Mouse (Mus musculus) midbrain, embryonic 13.5 days (tissue): ENCODE data around the gene Fmo5. TPM values are rescaled to one million over a fixed set of nuclear protein-coding genes. Genes with fewer than 3 reads are reported as not detected.
A peak's percentile ranks its signal among the peaks of the same experiment; 100 is the strongest.

Source experiments
- ATAC-seq: fragments of 200-750 bp; cut with Nextera tagmentation; 2 replicates; pipeline ENCODE4 v1.8.0; 2017; ENCODE audit warnings: mild to moderate bottlenecking, moderate TSS enrichment, moderate library complexity
- H3K27ac ChIP-seq: fragments of 300-500 bp; sonication (generic); 2 replicates; pipeline ENCODE4 v1.5.1; 2015; ENCODE audit warnings: inconsistent platforms, mild to moderate bottlenecking, moderate library complexity
- H3K27me3 ChIP-seq: fragments of 300-500 bp; sonication (generic); 2 replicates; pipeline ENCODE4 v1.6.1; 2015; ENCODE audit warnings: mild to moderate bottlenecking, inconsistent platforms
- H3K36me3 ChIP-seq: fragments of 300-500 bp; sonication (generic); 2 replicates; pipeline ENCODE4 v1.6.1; 2015; ENCODE audit warnings: mild to moderate bottlenecking, inconsistent platforms
- H3K4me1 ChIP-seq: fragments of 300-500 bp; sonication (generic); replicated peaks from 2 replicates; pipeline ENCODE4 v1.6.1; 2015; ENCODE audit warnings: inconsistent platforms
- H3K4me2 ChIP-seq: fragments of 300-500 bp; sonication (generic); replicated peaks from 2 replicates; pipeline ENCODE4 v1.6.1; 2015; ENCODE audit warnings: moderate library complexity, mild to moderate bottlenecking, inconsistent platforms
- H3K4me3 ChIP-seq: fragments of 300-500 bp; sonication (generic); replicated peaks from 2 replicates; pipeline ENCODE4 v1.5.1; 2015; ENCODE audit warnings: mild to moderate bottlenecking, inconsistent platforms
- H3K9ac ChIP-seq: fragments of 300-500 bp; sonication (generic); replicated peaks from 2 replicates; pipeline ENCODE4 v1.6.1; 2015; ENCODE audit warnings: mild to moderate bottlenecking, inconsistent platforms
- H3K9me3 ChIP-seq: fragments of 300-500 bp; sonication (generic); 2 replicates; pipeline ENCODE4 v1.6.1; 2016; ENCODE audit warnings: mild to moderate bottlenecking, inconsistent platforms
- WGBS: fragments of 180-500 bp; shearing (Covaris S2); methylation state at CpG from one replicate; pipeline ENCODE4 v1.1.7; 2015; 5-methylcytosine and 5-hydroxymethylcytosine counted together
- polyA plus RNA-seq: library from polyadenylated mRNA; unstranded; fragments of >200 nt; fragmentation: Nextera tagmentation; extraction: Ambion mirVana; gene quantifications from 2 replicates; pipeline ENCODE4 v1.2.1, GENCODE M21; 2015

Gene Fmo5
- polyA plus RNA-seq, 1 experiment from 2014 or later, result 0.71 TPM

- H3K9me3 ChIP-seq, result no peaks in the 10 kb centered on the region
- no peak overlapping the region for H3K9ac ChIP-seq
- H3K27me3 ChIP-seq, result peaks cover 43% of the 10 kb centered on the region
- no peak overlapping the region for H3K27ac ChIP-seq
- no peak for ATAC-seq
- no peak overlapping the region for H3K4me3 ChIP-seq
- 6% methylated on average over 16 of the region's 16 CpGs for WGBS
- H3K36me3 ChIP-seq, result no peaks in the 10 kb centered on the region
- peak overlapping the region; percentile 22 for H3K4me2 ChIP-seq
- H3K4me1 ChIP-seq, result peaks cover 23% of the 10 kb centered on the region
Observed at GRCm38 (mm10) chr3:97683560-97684195, 55.1 kb downstream of the Fmo5 start.

- no peak overlapping the region for H3K4me2 ChIP-seq
- no peak overlapping the region for H3K4me3 ChIP-seq
- H3K9me3 ChIP-seq, result no peaks in the 10 kb centered on the region
- peaks cover 7% of the 10 kb centered on the region; the same call in 1 of the 2 replicates for H3K36me3 ChIP-seq
- 89% methylated on average over 4 of the region's 4 CpGs for WGBS
- no peak overlapping the region for H3K27ac ChIP-seq
- peaks cover 28% of the 10 kb centered on the region for H3K27me3 ChIP-seq
- no peak overlapping the region for H3K9ac ChIP-seq
- ATAC-seq, result no peak
- H3K4me1 ChIP-seq, result peaks cover 18% of the 10 kb centered on the region
Observed at GRCm38 (mm10) chr3:97686372-97687117, 57.9 kb downstream of the Fmo5 start.

DNA sequence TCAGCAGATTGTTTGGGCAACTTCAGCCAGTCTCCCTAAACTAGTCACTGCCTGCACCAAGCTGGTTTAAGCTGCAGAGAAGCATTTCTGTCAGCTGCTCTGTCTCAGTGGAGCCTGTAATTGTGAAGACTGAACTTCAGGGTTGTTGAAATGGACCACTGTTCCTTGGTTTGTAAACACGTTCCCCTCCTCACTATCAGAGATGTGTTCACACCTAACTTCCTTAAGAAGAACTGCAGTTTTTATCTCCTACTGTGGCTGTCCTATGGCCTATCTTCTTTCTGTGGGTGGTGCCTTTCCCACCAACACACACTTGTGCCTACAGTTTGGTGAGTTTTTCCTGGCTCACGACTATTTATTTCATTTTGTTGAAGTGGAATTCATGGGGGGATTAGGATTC lies 60.7 kb downstream of the Fmo5 start:
- ATAC-seq, result no peak
- Histone ChIP-seq H3K9ac (no peak overlapping the region), H3K27ac (no peak overlapping the region), H3K4me3 (no peak overlapping the region), H3K36me3 (peaks cover 15% of the 10 kb centered on the region), H3K27me3 (peaks cover 3% of the 10 kb centered on the region; the same call in 1 of the 2 replicates), H3K9me3 (no peaks in the 10 kb centered on the region), H3K4me1 (peaks cover 5% of the 10 kb centered on the region; the same call in 1 of the 2 replicates), H3K4me2 (no peak overlapping the region)
- 79% methylated on average over 2 of the region's 2 CpGs for WGBS

DNA sequence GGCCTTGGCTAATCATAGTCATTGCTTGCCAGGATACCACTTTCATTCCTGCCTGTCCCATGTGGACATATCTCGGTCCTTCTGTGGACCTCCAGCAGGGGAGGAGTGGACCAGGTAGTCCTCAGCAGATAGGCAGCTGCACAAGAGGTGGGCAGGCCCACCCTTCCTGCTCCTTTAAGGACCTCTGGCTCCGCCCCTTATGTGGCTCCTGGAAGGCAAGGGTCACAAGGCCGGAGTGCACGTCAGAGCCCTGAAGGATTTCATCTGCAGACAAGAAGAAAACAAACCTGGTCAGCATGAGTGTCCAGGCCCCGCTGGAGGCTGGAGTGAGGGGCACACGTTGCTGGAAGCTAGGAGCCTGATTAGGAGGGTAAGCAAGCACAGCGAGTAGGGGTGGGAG lies 62.0 kb downstream of the Fmo5 start:
- H3K4me3 ChIP-seq, result no peak overlapping the region
- no peaks in the 10 kb centered on the region for H3K9me3 ChIP-seq
- no peak overlapping the region for H3K4me2 ChIP-seq
- peaks cover 3% of the 10 kb centered on the region; the same call in 1 of the 2 replicates for H3K27me3 ChIP-seq
- H3K4me1 ChIP-seq, result peaks cover 5% of the 10 kb centered on the region; the same call in 1 of the 2 replicates
- H3K36me3 ChIP-seq, result peaks cover 20% of the 10 kb centered on the region
- ATAC-seq, result no peak
- no peak overlapping the region for H3K27ac ChIP-seq
- 61% methylated on average over 7 of the region's 7 CpGs for WGBS
- no peak overlapping the region for H3K9ac ChIP-seq

GRCm38 (mm10) chr3:97691443-97692017 lies 62.9 kb downstream of the Fmo5 start:
- Histone ChIP-seq H3K36me3 (peaks cover 20% of the 10 kb centered on the region), H3K4me1 (peaks cover 5% of the 10 kb centered on the region; the same call in 1 of the 2 replicates), H3K9ac (no peak overlapping the region), H3K9me3 (no peaks in the 10 kb centered on the region), H3K27ac (no peak overlapping the region), H3K4me3 (no peak overlapping the region), H3K4me2 (no peak overlapping the region), H3K27me3 (peaks cover 2% of the 10 kb centered on the region; the same call in 1 of the 2 replicates)
- ATAC-seq, result no peak
- 64% methylated on average over 12 of the region's 12 CpGs for WGBS

DNA sequence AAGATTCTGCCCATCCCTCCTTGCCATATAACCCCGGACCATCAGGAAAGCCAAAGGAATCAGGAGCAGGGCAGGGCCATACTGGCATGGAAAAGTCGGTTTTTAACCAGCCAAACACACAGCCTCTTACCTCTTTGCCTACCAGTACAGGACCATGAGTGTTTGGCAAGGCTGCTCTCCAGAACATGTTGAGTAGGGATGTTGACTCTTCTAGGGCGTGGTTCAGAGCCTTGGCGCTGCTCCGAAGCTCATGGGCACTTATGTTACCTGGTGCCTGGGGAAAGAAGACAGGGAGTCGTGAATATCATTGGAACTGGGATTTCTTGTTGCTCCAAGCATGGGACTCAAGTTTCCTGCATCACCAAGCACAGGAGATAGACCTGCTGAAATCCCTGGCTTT lies 65.2 kb downstream of the Fmo5 start:
- Histone ChIP-seq H3K9me3 (no peaks in the 10 kb centered on the region), H3K4me1 (peaks cover 5% of the 10 kb centered on the region; the same call in 1 of the 2 replicates), H3K4me3 (no peak overlapping the region), H3K27ac (no peak overlapping the region), H3K9ac (no peak overlapping the region), H3K36me3 (peaks cover 20% of the 10 kb centered on the region), H3K4me2 (no peak overlapping the region), H3K27me3 (no peaks in the 10 kb centered on the region)
- ATAC-seq, result no peak
- WGBS, result 90% methylated on average over 6 of the region's 6 CpGs

- H3K36me3 ChIP-seq, result peaks cover 16% of the 10 kb centered on the region; the same call in 1 of the 2 replicates
- no peak overlapping the region for H3K4me3 ChIP-seq
- 87% methylated on average over 9 of the region's 9 CpGs for WGBS
- H3K9me3 ChIP-seq, result no peaks in the 10 kb centered on the region
- no peak overlapping the region for H3K27ac ChIP-seq
- no peaks in the 10 kb centered on the region for H3K4me1 ChIP-seq
- H3K27me3 ChIP-seq, result no peaks in the 10 kb centered on the region
- no peak for ATAC-seq
- no peak overlapping the region for H3K4me2 ChIP-seq
- no peak overlapping the region for H3K9ac ChIP-seq
Observed at GRCm38 (mm10) chr3:97696866-97697265, 68.3 kb downstream of the Fmo5 start.

GRCm38 (mm10) chr3:97697291-97697690 lies 68.7 kb downstream of the Fmo5 start:
- H3K27me3 ChIP-seq, result no peaks in the 10 kb centered on the region
- H3K27ac ChIP-seq, result no peak overlapping the region
- ATAC-seq, result no peak
- no peaks in the 10 kb centered on the region for H3K4me1 ChIP-seq
- H3K4me3 ChIP-seq, result no peak overlapping the region
- WGBS, result 81% methylated on average over 9 of the region's 9 CpGs
- H3K36me3 ChIP-seq, result peaks cover 19% of the 10 kb centered on the region; the same call in 1 of the 2 replicates
- H3K9ac ChIP-seq, result no peak overlapping the region
- no peak overlapping the region for H3K4me2 ChIP-seq
- H3K9me3 ChIP-seq, result no peaks in the 10 kb centered on the region

GRCm38 (mm10) chr3:97699061-97699460 lies 70.5 kb downstream of the Fmo5 start:
- Histone ChIP-seq H3K27ac (no peak overlapping the region), H3K4me1 (no peaks in the 10 kb centered on the region), H3K4me2 (no peak overlapping the region), H3K4me3 (no peak overlapping the region), H3K36me3 (0 out of 2 replicates have a peak, but pooled peaks cover 11% of the 10 kb centered on the region), H3K9ac (no peak overlapping the region), H3K27me3 (no peaks in the 10 kb centered on the region), H3K9me3 (no peaks in the 10 kb centered on the region)
- 78% methylated on average over 3 of the region's 3 CpGs for WGBS
- no peak for ATAC-seq

GRCm38 (mm10) chr3:97701198-97701597 lies 72.6 kb downstream of the Fmo5 start:
- Histone ChIP-seq H3K4me1 (no peaks in the 10 kb centered on the region), H3K9me3 (no peaks in the 10 kb centered on the region), H3K27me3 (no peaks in the 10 kb centered on the region), H3K36me3 (0 out of 2 replicates have a peak, but pooled peaks cover 6% of the 10 kb centered on the region), H3K4me2 (no peak overlapping the region), H3K27ac (no peak overlapping the region), H3K9ac (no peak overlapping the region), H3K4me3 (no peak overlapping the region)
- WGBS, result 71% methylated on average over 3 of the region's 3 CpGs
- no peak for ATAC-seq

GRCm38 (mm10) chr3:97702448-97703080 lies 74.0 kb downstream of the Fmo5 start:
- H3K27me3 ChIP-seq, result no peaks in the 10 kb centered on the region
- H3K9ac ChIP-seq, result no peak overlapping the region
- H3K4me3 ChIP-seq, result no peak overlapping the region
- no peaks in the 10 kb centered on the region for H3K4me1 ChIP-seq
- no peaks in the 10 kb centered on the region for H3K9me3 ChIP-seq
- H3K36me3 ChIP-seq, result 0 out of 2 replicates have a peak, but pooled peaks cover 6% of the 10 kb centered on the region
- H3K4me2 ChIP-seq, result no peak overlapping the region
- no peak overlapping the region for H3K27ac ChIP-seq
- 92% methylated on average over 11 of the region's 11 CpGs for WGBS
- no peak for ATAC-seq
